Mouse (Mus musculus) cortical plate, adult 2 months (tissue): Measurements from ENCODE around the gene Slc10a1.

Experiments used
- CTCF ChIP-seq: fragments of 200-500 bp; IDR thresholded peaks from 2 replicates; pipeline ENCODE4 v1.5.1; 2011; ENCODE audit warnings: mild to moderate bottlenecking, control low read depth, low read length; ENCODE audit not compliant: insufficient read depth; ENCODE audit errors: extremely low read depth
- POLR2A ChIP-seq: fragments of 200-500 bp; IDR thresholded peaks from 2 replicates; pipeline ENCODE4 v1.6.1; 2011; ENCODE audit warnings: mild to moderate bottlenecking, low read length, control low read depth; ENCODE audit not compliant: insufficient read depth; ENCODE audit errors: extremely low read depth

DNA sequence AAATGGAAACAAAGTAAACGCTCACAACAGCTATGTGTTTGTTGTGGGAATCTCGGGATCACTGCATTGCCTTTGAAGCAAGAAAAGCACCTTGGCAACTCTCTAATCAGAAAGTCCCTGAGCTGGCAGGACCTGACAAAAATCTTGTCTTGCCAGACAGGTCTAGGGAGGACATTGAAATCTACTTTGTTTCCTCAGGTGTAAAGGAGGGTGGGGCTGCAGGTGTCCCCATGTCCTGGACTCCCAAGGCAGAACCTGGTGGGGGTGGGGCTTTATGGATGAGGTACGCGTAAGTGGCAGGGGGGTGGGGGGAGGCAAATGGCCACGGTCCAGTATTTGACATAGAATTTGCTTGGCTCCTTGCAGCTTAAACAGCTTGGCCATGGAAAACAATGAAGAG, 44.9 kb downstream of the Slc10a1 start:
- TF ChIP-seq CTCF = no peak
- no peak for TF ChIP-seq POLR2A
